Mouse (Mus musculus): ENCODE measurements around the gene Gm3285.

The Gm3285 gene

GRCm38 (mm10) chr10:77900903-77901818 is 39.4 kb downstream of the Gm3285 start:
- peak in 1 of 2 experiments; percentile 52 for DNase-seq (ENCODE audit: low spot score in 2 of 2)

DNA sequence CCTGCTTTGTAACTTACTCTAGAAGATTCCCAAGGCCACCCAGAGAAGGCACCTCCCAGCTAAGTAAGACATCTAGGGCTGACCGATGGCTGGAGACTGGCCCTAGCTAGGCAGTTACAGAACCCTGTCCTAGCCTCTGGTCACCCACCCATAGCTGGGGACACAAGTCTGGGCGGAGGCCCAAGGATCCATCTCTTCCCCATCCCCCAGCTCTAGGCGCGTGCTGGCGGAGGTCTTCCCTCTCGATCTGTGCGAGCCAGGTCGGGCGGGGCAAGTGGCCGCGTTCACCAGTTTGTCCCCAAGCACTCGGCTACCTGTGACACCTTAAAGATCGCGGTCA is 40.1 kb downstream of the Gm3285 start:
- DNase-seq (ENCODE audit: low spot score in 2 of 2), result peak in 1 of 2 experiments; percentile 71

- peak; percentile 79 to 80 for DNase-seq (ENCODE audit: low spot score in 2 of 2)
Measured at GRCm38 (mm10) chr10:77902211-77902893, 40.6 kb downstream of the Gm3285 start, which contains the start of gene Lrrc3. Lrrc3 (minus strand) TSS chr10:77902536.

DNA sequence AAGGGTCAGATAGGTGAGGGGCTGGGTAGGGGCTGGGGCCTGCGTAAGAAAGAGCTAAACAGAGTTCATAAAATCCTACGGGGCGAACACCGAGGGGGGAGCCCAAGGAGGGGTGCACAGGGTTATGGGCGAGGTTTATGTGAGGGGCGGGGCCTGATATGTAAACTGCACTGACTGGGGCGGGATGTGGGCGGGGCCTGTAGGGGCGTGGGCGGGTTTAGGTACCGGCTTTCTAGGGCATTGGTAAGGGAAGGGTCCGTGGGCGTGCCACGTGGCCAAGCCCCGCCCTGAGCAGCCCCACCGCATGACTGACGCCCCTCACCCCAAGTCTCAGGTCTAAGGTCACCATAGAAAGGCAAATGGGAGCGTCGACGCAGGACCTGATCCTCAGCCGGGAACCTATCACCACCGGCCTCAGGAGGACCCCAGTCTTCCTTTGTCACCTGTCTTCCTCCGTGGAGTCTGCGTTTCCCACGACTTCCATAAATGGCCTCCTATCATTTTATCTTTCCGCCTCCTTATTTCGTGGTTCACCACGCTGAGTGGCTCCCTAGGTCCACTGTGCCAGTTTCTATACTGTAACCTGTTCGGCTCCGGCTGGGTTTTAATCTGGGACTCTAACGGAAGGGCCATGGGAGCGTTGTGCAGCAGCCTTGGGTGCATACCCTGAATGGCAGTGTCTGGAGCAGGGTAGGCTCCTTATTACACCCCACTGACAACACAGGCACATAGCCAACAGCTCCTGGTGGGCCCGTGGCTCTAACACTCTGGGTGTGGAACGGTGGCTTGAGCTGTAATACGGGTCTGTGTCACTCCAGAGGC is 41.3 kb downstream of the Gm3285 start:
- peak; percentile 90 to 94 for DNase-seq (ENCODE audit: low spot score in 2 of 2)
